Mouse (Mus musculus) lung, adult 18-20 months (tissue): ENCODE measurements around the gene Arhgef28.

ENCODE experiments used
- DNase-seq, 2 experiments: peaks; one replicate each; pipeline ENCODE4 v3.0.0; 2022; ENCODE audit warnings: mixed read lengths in 2 of 2

Arhgef28 gene

GRCm38 (mm10) chr13:98183157-98183878 is 22.9 kb downstream of the Arhgef28 start:
- DNase-seq, result peak; percentile 57 to 69

GRCm38 (mm10) chr13:98182330-98182729 is 23.9 kb downstream of the Arhgef28 start:
- no peak for DNase-seq

GRCm38 (mm10) chr13:98180636-98181035 is 25.6 kb downstream of the Arhgef28 start:
- no peak for DNase-seq

- peak in 1 of 2 experiments; percentile 33 for DNase-seq
Observed at GRCm38 (mm10) chr13:98175323-98176007, 30.8 kb downstream of the Arhgef28 start.

GRCm38 (mm10) chr13:98173008-98173407 is 33.2 kb downstream of the Arhgef28 start:
- no peak for DNase-seq

- peak in 1 of 2 experiments; percentile 23 for DNase-seq
Observed at GRCm38 (mm10) chr13:98172365-98172764, 33.9 kb downstream of the Arhgef28 start.

GRCm38 (mm10) chr13:98171706-98172105 is 34.5 kb downstream of the Arhgef28 start:
- DNase-seq, result no peak

- DNase-seq, result no peak
Observed at GRCm38 (mm10) chr13:98171257-98171656, 35.0 kb downstream of the Arhgef28 start.

- DNase-seq, result no peak
Observed at GRCm38 (mm10) chr13:98164878-98165277, 41.4 kb downstream of the Arhgef28 start.

- peak in 1 of 2 experiments; percentile 47 for DNase-seq
Observed at GRCm38 (mm10) chr13:98161496-98161895, 44.7 kb downstream of the Arhgef28 start.

GRCm38 (mm10) chr13:98156656-98157055 is 49.6 kb downstream of the Arhgef28 start:
- no peak for DNase-seq

GRCm38 (mm10) chr13:98152759-98153158 is 53.5 kb downstream of the Arhgef28 start:
- no peak for DNase-seq

GRCm38 (mm10) chr13:98147532-98147931 is 58.7 kb downstream of the Arhgef28 start:
- no peak for DNase-seq

GRCm38 (mm10) chr13:98146573-98147160 is 59.6 kb downstream of the Arhgef28 start:
- DNase-seq, result no peak

- no peak for DNase-seq
Observed at GRCm38 (mm10) chr13:98145310-98145709, 60.9 kb downstream of the Arhgef28 start.

- DNase-seq, result no peak
Observed at GRCm38 (mm10) chr13:98143000-98143399, 63.2 kb downstream of the Arhgef28 start.

GRCm38 (mm10) chr13:98140626-98141025 is 65.6 kb downstream of the Arhgef28 start:
- DNase-seq, result peak; percentile 27 to 40

GRCm38 (mm10) chr13:98138786-98139185 is 67.5 kb downstream of the Arhgef28 start:
- DNase-seq, result no peak

- no peak for DNase-seq
Observed at GRCm38 (mm10) chr13:98135890-98136555, 70.2 kb downstream of the Arhgef28 start.

GRCm38 (mm10) chr13:98132951-98133350 is 73.3 kb downstream of the Arhgef28 start:
- DNase-seq, result no peak

GRCm38 (mm10) chr13:98132264-98132663 is 74.0 kb downstream of the Arhgef28 start:
- DNase-seq, result no peak

GRCm38 (mm10) chr13:98125666-98126065 is 80.6 kb downstream of the Arhgef28 start:
- no peak for DNase-seq

GRCm38 (mm10) chr13:98124113-98124745 is 82.0 kb downstream of the Arhgef28 start:
- no peak for DNase-seq
